Mouse (Mus musculus) megakaryocyte progenitor cell, adult 5-6 weeks (primary cell): ENCODE data around the gene Tbc1d2b. TPM values are rescaled to one million over a fixed set of nuclear protein-coding genes. Genes with fewer than 3 reads are reported as not detected.
A peak's percentile ranks its signal among the peaks of the same experiment; 100 is the strongest.

Experiments used
- ATAC-seq: replicated peaks from 2 replicates; pipeline ENCODE4 v1.8.0; 2016; ENCODE audit warnings: mild to moderate bottlenecking, moderate TSS enrichment, inconsistent platforms; ENCODE audit not compliant: poor library complexity
- total RNA-seq, 2 experiments: library from RNA; stranded (forward) in 1 of 2; stranded (reverse) in 1 of 2; fragments of 157-497, 149-512 nt in 1 of 2; fragments of 200-1000 nt in 1 of 2; gene quantifications; 2 replicates each; pipeline versions ENCODE4 v1.2.3 to v1.2.4; 2015 to 2017

Gene Tbc1d2b
- total RNA-seq (2015) = 49.8 and 51.4 TPM in 2 replicates
- total RNA-seq (2017) = 46.2 and 56.7 TPM in 2 replicates

DNA sequence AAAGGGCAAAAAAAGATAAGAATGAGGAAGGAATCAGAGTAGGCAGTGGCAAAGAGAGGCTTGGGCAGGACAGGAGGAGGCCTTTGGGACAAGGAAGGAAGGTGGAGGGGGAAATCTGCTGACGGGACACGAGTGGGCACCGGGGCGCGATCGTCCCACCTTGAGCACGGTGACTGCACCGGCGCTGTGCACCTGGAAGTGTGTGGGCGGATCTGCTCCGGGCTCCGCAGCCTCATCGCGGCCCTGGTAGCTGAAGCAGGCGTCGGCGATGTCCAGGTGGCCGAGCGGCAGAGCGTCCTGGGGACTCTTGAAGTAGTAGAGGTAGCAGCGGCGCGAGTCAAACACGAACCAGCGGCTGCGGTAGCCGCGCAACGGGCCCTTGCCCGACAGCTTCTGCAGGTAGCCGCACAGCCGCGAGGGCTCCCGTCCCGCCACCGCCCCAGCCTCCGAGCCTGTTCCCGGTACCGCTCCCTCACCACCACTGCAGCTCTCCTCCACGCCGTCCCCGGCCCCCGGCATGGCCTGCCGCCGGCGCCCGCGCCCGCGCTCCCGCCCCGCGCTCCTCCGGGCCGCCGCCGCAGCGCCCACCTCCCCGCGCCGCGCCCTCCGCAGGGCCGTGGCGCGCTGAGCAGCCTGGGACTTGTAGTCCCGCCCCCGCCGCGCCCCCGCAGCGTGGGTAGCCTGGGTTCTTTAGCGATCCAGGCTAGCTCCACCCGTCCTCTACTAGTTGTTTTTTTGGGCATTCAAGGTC is at the start of gene Tbc1d2b:
Gene Tbc1d2b (minus strand): TSS at position 612 of the 751 bp plus-strand sequence.
- ATAC-seq = peak; percentile 59

DNA sequence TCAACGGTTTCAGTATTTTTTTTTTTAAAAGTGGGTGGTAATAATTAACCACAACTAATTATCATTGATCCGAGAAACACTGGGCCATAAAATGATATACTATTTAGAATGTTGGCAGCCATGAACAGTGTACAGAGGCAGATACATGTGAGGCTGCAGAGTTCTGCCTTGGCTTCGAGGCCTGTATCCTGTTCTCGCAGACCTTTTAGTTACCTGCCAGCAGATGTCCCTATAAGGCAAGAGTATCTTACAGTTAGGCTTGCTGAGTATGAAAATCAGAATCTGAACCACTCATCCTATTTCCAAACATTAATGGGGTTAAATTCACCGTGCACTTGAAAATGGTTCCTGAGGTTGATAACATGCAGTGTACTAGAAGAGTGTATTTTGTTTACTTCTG is 45.7 kb upstream of the Tbc1d2b start:
- peak; percentile 90 for ATAC-seq

DNA sequence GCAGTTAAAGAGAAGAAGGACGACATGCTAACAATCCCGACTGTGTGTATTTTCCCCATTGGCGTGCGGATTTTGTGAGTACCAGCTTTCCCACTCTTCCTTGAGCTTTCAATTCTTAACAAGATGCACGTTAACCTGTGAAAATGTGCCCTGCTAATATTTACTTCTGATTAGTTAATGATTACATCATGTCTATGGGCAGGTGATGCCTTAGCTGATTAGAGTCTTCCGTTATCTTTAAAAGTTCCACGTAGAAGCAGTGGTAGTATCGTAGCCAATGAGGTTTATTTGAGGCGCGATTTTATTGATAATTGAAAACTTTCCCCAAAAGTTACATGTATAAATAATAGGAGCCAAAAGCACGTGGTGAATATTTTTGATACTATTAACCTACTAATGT is 45.1 kb upstream of the Tbc1d2b start:
- no peak for ATAC-seq

DNA sequence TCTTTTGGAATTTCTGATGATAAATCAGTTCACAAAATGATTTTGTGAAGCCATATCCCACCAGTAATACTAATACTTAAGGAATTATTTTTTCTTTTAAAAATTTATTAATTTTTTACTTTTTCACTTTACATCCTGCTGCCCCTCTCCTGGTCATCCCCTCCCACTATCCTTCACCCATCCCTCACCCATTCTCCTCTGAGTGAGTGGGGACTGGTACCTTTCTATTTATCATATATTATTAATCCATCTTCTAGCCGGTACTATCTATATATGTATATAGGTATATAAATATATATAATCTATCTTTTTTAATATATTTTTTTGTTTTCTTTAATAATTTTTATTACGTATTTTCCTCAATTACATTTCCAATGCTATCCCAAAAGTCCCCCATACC is 33.6 kb upstream of the Tbc1d2b start:
- ATAC-seq = no peak

DNA sequence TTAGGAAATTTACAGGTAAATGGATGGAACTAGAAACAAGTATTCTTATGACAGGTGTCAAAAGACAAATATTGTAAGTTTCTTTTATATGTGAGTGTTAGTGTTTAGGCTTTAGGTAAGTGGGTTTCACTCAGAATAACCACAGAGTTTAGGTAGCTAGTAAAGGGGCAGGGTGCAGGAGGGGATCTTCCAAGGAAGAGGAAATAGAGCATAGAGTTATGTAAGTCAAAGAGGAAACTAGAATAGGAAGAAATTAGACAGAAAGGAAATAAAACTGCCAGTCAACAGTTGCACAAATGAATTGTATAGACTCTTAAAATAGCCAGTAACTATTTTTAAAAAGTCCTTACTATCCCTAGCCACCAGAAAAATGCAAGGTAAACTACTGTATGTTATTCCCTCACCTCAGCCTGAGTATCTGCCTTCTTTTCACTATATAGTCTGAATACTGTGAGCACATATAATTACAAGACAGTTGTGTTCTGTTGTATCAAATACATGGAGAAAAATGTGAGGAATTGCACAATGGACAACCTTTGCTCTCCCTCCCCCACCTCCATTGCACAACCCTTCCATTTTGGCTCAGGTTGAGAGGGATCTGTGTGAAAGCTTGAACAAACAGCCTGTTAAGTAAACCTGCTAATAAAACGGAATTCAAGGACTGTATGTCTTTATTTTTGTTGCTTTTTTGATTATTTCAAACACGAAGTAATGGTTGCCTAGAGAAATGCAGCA is 32.7 kb upstream of the Tbc1d2b start:
- peak; percentile 86 for ATAC-seq

DNA sequence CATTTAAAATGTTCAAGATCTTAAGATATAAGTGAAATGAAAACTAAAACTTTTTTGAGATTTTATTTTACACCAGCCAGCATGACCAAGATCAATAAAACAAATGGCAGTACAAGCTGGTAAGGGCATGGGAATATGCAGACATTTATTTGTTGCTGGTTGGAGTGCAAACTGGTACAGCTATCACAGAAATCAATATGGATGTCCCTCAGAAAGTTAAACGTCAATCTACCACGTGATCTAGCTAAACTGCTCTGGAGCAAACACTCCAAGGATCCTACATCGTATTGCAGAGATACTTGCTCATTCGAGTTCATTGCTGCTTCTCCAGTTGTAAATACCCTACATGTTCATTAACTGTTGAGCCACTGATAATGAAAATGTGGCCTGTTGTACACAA is 32.1 kb upstream of the Tbc1d2b start:
- ATAC-seq = no peak

DNA sequence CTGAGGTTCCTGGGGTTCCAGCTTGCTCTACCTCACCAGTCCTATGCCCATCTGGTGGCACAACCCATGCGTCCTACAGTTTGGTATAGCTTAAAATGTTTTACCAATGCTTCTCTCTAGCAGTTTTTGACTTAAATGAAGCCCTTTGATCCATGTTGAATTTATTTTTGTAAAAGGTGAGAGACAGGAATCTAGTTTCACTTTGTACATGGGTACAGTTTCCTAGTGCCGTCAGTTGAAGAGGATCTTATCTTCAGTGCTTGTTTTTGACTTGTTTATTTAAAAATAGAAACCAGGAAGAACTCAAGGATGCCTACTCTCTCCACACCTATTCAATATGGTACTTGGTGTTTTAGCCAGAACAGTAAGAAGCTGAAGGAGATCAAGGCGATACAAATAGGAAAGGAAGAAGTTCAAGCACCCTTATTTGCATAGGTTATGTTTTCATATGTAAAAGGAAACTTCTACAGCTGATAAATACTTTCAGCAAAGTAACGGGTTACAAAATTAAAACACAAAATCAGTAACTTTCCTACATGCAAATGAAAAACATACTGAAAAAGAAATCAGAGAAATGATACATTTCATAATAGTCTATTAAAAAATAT is 30.6 kb upstream of the Tbc1d2b start:
- ATAC-seq = no peak

DNA sequence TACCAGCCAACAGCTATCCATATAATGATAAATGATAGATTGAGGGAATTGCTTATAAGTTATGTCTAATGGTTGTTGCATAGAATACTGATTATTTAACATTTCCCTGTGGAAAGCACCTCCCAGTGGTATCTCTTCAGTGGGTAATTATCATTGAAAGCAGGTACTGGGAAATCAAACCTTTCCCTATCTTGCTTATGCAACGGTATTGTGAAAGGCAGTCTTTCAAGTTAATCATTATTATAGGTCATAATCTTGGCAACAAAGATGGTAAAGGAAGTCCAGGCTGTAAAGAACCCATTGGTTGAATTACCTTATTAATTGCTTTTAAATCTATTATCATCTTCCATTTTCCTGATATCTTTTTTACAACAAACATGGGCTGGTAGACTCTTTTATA is 27.0 kb upstream of the Tbc1d2b start:
- ATAC-seq = no peak

DNA sequence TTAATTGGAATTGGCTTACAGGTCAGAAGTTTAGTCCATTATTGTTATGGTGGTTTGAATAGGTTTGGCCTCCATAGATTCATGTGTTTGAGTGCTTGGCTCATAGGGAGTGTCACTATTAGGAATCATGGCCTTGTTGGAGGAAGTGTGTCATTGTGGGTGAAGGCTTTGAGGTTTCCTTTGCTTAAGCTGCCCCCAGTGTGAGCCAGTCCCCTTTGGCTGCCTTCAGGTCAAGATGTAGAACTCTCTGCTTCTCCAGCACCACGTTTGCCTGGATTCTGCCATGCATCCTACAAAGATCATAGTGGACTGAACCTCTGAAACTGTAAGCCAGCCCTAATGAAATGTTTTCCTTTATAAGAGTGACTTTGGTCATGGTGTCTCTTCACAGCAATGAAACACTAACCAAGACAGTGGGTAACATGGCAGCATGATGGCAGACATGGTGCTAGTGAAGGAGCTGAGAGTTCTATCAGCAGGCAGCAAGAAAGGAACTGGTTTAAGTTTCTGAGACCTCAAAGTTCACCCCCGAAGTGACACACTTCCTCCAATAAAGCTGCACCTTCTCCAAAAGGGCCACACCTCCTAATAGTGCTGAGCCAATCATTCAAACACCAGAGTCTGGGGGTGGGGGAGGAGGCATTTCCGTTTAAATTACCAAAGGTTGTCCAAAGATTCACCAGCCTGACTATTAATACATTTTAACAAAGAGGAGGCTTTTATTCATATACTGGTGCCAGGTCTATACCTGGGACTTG is 23.2 kb upstream of the Tbc1d2b start:
- ATAC-seq = peak; percentile 90

DNA sequence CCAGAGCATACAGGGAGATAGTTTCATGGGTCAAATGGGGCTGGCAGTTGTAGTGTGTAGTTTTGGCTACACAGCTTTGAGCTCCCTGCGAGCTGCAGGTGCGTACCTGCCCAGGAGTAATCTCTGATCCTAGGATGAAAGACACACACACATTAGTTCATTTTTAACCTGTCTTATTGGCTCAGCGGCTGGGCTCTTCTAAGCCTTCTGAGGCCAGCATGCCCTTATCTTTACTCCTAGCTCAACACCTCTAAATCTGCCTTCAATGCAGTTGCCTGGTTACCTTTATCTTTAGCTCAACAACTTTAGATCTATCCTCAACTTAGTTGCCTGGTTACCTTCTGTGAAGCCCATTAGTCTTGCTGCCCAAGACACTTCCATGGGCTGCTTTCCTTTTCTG is 7.8 kb upstream of the Tbc1d2b start:
- peak; percentile 42 for ATAC-seq

DNA sequence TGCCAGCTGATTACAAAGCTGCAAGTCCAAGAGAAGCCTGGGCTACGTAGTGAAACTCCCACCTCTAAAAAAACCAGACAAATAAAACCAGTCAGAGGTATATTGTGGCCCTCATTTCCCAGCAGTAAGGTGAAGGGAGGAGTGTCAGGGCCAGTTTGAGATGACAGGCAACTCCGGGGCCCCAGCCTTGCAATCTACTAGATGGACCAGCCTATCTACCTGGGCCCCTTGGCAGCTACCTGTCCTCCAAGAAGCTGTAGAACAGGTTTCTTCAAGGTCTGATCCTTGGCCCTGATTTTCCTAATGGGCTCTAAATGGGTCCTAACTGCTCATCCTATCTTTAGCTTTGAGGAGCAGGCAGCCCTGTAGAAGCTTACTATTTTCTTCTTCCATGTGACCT is 7.3 kb upstream of the Tbc1d2b start:
- no peak for ATAC-seq

DNA sequence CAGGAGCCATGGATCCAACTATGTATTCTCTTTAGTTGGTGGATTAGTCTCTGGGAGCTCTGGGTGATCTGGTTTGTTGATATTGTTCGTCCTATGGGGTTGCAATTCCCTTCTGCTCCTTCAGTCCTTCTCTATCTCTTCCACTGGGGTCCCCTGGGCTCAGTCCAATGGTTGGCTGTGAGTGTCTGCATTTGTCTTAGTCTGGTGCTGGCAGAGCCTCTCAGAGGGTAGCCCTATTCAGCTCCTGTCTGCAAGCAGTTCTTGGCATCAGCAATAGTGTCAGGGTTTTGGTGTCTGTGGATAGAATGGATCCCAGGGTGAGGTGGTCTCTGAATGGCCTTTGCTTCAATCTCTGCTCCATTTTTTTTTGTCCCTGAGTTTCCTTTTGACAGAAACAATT is 6.2 kb upstream of the Tbc1d2b start:
- no peak for ATAC-seq

DNA sequence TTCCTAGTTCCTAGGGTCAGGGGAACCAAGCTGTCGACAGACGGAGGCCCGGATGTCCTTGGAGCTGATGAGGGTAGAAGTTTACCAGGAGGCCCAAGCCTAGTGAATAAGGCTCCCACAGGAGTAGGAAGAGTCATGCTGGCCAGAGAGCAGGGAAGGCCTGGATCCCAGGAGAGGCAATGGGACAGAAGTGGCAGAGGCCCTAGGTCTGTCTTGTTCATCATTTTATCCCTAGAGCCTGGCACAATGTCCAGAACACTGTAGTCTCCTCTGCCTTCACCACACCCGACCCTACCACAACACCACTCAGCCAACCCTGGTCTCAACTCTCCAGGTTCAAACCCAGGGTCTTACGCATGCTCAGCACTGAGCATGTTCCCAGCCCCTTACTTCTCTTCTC is 5.3 kb upstream of the Tbc1d2b start:
- no peak for ATAC-seq

DNA sequence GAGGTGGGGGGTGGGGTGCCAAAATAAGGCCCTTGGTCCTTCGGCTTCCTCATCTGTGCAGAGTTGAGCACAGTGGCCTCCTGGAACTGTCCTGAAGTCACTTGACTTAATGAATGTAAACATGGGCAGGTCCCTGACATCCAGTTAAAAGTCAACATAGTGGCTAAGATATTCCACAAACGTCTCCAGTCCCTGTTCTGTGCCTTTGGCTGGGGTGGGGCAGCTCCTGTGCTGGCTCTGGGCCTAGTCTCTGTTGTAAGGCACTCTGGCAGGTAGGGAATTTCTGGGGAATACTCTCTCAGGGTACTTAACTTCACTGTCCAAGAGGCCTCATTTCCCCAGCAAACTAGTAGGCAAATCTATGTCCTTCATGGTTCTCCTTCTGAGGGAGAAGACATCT is 4.9 kb upstream of the Tbc1d2b start:
- no peak for ATAC-seq

DNA sequence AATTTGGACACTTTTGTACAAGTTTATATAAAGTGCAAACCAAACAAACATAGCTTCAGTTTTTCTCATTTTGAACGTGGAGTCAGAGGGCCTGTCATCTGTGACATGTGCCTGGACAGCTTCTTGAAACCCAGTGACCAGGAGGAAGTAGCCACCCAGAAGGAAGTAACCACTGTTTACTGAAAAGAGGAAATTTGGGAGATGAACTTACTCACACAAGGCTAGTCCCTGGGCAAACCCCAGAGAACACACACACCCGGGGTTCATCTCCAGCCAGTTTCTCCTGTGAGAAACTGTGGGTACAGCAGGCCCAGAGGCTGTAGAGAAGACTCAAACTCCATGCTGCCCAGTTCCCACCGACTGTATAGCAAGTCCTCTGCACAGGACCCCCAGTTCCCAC is 3.9 kb upstream of the Tbc1d2b start:
- ATAC-seq = peak; percentile 59

DNA sequence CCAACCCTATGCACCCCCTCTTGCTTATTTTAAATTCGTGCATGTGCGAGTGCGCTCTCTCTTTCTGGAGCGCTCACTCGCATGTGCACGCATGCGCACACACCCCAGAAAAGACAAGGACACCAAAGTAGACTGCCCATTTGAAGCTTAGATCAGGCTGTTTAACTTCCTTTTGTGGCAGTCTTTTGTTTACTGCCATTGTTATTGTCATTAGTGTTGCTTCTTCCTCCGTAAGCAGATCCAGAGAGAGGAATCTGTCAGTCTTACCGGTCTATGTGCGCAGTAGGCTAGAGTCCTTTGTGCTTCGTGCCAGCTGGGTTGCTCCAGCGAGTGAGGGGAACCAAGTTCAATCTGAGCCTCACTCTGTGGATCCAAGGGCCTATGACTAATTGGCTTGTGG is 1.7 kb upstream of the Tbc1d2b start:
- ATAC-seq = no peak

DNA sequence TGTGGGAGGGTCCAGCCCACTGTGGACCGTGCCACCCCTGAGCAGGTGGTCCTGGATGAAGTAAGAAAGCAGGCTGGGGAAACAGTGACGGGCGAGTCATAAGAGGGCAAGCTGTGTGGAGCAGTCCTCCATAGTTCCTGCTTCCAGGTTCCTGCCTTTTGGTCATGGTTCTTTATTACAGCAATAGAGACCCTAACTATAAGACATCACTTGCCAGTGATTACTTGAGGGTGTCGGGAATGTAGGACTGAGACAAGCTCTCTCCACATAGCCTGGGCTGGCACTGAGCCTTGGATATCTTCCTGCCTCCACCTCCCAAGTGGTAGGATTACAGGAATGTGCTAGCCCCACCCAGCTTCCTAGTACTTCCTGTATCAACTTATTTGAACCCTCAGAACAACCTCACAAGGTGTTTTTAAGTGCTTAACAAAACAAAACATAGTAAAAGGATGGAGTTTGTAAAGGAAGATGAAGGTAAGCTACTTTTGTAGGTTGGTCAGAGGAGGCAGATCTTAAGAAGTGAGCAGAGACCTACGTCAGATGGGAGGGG is 1.0 kb upstream of the Tbc1d2b start:
- ATAC-seq = no peak

DNA sequence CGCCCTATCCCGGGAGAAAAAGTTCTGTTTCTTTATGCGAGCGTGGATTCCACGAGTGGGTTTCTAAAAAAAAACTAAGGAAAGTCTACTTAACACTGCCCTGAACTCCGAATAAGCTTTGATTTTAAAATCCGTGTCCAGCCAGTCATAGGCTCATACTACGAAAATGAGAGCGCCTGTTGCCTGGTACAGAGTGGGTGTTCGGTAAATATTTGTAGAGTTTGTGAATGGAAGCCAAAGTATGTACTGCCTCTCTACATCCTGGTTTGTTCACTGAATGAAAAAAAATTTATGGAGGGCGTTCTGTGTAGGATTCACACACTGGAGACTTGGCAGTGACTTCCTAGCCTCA is 316 bp upstream of the Tbc1d2b start:
- no peak for ATAC-seq

DNA sequence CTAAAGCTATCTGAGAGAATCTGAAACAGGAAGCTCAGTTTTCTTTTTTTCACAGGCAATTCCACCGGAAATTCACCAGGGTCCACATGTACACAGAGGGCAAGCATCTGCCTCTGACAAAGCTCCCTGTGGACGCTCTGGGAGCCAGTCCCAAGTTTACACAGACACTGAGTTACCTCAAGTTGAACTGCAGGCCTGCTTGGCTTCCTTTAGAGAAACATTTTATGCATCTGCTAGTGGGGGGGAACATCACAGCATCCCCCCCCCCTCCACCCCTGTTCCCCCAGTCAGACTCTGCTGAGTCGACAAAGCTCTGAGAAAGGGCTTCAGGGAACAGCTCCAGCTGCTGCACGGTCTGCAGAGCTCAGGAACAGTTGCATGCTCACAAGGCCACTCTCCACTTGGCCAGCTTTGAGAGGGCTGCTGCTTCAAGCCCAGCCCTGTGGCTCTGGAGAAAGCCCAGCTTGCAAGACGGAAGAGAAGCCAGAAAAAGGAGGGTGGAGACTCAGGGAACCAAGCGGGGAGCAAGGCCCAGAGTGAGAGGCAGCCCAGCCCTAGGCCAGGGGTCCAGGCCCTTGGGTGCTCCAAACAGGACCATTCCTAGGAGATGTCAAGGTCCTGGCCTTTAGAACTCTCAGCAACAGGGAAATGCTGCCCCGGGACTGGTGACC is 1.5 kb downstream of the Tbc1d2b start:
- ATAC-seq = peak; percentile 26

DNA sequence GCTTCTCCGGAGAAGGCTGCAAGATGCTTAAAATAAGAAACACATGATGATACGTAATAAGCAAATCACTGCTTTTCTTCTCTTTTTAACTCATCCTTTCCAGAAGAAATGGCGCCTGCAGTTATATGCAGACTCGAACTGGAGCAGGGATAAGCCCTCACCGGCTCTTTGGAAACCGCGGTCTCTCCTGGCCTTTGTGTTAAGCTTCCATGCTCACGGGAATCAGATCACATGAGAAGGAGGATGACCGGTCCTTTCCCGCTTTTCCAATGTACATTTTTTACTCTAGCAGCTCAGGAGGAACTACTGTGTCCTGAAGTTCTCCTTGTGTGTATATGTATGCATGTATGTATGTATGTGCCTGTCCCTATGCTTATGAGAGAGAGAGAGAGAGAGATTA is 3.7 kb downstream of the Tbc1d2b start:
- ATAC-seq = no peak

DNA sequence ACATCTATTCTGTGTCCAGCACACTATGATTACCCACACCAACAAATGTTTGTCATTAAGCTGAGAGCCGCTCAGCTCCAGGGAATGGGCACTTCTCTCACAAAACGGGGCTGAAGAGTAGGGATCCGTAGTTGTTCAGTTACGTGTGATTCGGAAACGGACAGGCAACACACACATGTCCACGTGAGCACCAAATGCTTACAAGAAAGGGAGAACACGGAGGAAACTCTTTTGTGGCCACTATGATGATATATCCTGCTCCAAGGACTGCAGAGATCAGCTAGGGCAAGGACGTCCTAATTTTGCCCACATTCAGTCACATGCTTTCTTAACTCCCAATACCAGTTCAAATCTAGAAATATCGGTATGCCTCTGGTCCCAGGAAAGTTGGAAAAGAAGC is 4.5 kb downstream of the Tbc1d2b start:
- no peak for ATAC-seq
